Mouse (Mus musculus) erythroblast, embryonic 14.5 days (primary cell): Measurements from ENCODE around the gene Odf3l2.

Source experiments
- GATA1 ChIP-seq: IDR thresholded peaks from 2 replicates; pipeline ENCODE4 v1.6.1; 2012; ENCODE audit warnings: low read length, inconsistent platforms, mixed read lengths
- TAL1 ChIP-seq: IDR thresholded peaks from 3 replicates; pipeline ENCODE4 v1.6.1; 2012; ENCODE audit warnings: low read length, inconsistent platforms, mixed read lengths

DNA sequence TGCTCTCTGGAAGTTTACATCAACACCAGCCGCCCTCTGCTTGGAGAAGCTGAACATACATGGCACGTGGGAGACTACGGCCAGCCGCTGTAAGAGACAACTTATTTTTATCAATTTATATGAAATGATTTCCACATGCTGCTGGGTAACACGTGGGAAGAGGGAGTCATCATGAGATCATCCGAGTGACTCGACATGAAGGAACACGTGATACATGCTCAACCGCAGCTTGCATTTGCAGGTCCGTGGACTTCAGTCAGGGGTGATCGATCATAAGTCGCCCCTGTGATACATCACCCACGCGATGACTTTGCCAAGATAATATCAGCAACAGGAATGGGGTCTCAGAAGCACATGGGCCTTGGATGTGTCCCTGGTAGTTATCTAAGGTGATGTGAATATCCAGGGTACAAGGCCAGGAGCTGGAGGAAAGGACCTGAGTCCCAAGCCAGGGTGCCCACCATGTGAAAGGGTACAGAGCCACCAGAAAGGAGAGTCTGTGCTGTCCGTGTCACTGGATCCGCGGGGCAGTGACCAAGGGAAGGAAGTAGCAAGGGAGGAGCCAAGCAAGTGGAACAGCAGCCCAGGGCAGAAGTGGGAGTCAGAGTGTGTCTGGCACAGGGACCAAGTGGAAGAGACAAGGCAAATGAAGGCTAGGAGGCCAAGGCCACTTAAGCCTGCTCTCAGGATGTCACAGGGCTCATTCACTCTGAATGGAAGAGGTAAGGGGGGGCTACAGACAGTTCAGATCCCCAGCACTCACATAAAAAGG lies 12.3 kb downstream of the Odf3l2 start:
- TF ChIP-seq GATA1: no peak
- TF ChIP-seq TAL1: no peak
